Mouse (Mus musculus) erythroblast, embryonic 14.5 days (primary cell): Measurements from ENCODE around the gene Igsf9. TPM values are rescaled to one million over a fixed set of nuclear protein-coding genes. Genes with fewer than 3 reads are reported as not detected.

Experiments used
- H3K27me3 ChIP-seq: 2 replicates; pipeline ENCODE4 v1.6.1; 2012; ENCODE audit warnings: inconsistent platforms; ENCODE audit not compliant: control insufficient read depth
- H3K36me3 ChIP-seq: 2 replicates; pipeline ENCODE4 v1.6.1; 2012; ENCODE audit warnings: mild to moderate bottlenecking, inconsistent platforms; ENCODE audit not compliant: control insufficient read depth
- H3K4me1 ChIP-seq: 2 replicates; pipeline ENCODE4 v1.6.1; 2012; ENCODE audit warnings: inconsistent platforms; ENCODE audit not compliant: control insufficient read depth
- H3K4me3 ChIP-seq: replicated peaks from 2 replicates; pipeline ENCODE3; 2012; ENCODE audit warnings: moderate library complexity, mild to moderate bottlenecking, inconsistent platforms
- H3K9me3 ChIP-seq: 2 replicates; pipeline ENCODE4 v1.6.1; 2012; ENCODE audit warnings: low read length, inconsistent platforms, mixed read lengths; ENCODE audit not compliant: control insufficient read depth
- GATA1 ChIP-seq: IDR thresholded peaks from 2 replicates; pipeline ENCODE4 v1.6.1; 2012; ENCODE audit warnings: low read length, inconsistent platforms, mixed read lengths
- TAL1 ChIP-seq: IDR thresholded peaks from 3 replicates; pipeline ENCODE4 v1.6.1; 2012; ENCODE audit warnings: low read length, inconsistent platforms, mixed read lengths
- polyA plus RNA-seq: library from polyadenylated mRNA; stranded (reverse); fragments of >175 nt; gene quantifications from 2 replicates; pipeline ENCODE4 v1.2.3, GENCODE M21; 2012

Igsf9 gene
- polyA plus RNA-seq, 1 experiment = not detected

GRCm38 (mm10) chr1:172480376-172480775 lies 1.2 kb upstream of the Igsf9 start:
- Histone ChIP-seq H3K4me1 (peaks cover 3% of the 10 kb centered on the region; the same call in 1 of the 2 replicates), H3K9me3 (no peaks in the 10 kb centered on the region), H3K36me3 (no peaks in the 10 kb centered on the region), H3K4me3 (no peak overlapping the region), H3K27me3 (peaks cover 32% of the 10 kb centered on the region)
- no peak for TF ChIP-seq TAL1
- TF ChIP-seq GATA1 = no peak

GRCm38 (mm10) chr1:172481111-172481510 lies 477 bp upstream of the Igsf9 start:
- H3K4me1 ChIP-seq = peaks cover 3% of the 10 kb centered on the region; the same call in 1 of the 2 replicates
- no peak overlapping the region for H3K4me3 ChIP-seq
- TF ChIP-seq TAL1 (no peak), GATA1 (no peak)
- H3K27me3 ChIP-seq = peaks cover 32% of the 10 kb centered on the region
- no peaks in the 10 kb centered on the region for H3K9me3 ChIP-seq
- H3K36me3 ChIP-seq = no peaks in the 10 kb centered on the region

- Histone ChIP-seq H3K36me3 (no peaks in the 10 kb centered on the region), H3K27me3 (peaks cover 32% of the 10 kb centered on the region), H3K4me1 (peaks cover 3% of the 10 kb centered on the region; the same call in 1 of the 2 replicates), H3K4me3 (no peak overlapping the region), H3K9me3 (no peaks in the 10 kb centered on the region)
- TF ChIP-seq GATA1 = no peak
- no peak for TF ChIP-seq TAL1
Observed at GRCm38 (mm10) chr1:172482518-172483360, 1.2 kb downstream of the Igsf9 start.

- Histone ChIP-seq H3K36me3 (no peaks in the 10 kb centered on the region), H3K9me3 (no peaks in the 10 kb centered on the region), H3K27me3 (peaks cover 32% of the 10 kb centered on the region), H3K4me3 (no peak overlapping the region), H3K4me1 (peaks cover 3% of the 10 kb centered on the region; the same call in 1 of the 2 replicates)
- TF ChIP-seq TAL1 (no peak), GATA1 (no peak)
Observed at GRCm38 (mm10) chr1:172483361-172483660, 1.7 kb downstream of the Igsf9 start.

DNA sequence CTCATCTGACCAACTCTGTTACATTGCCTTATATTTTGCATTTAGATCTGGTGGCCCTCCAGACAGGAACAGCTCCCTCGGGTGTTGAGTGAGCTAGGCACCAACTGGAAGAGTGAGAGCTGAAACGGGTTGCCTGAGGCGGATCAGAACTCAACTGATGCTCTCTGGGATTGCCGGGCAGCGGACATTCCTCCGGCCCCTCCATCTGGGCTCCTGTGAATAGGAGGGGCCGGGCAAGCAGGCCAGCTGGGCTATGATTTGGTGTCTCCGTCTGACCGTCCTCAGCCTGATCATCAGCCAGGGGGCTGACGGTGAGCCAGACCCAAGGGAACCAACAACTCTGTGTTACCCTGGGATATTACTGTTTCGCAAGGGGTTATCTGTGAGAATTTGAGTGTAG lies 2.6 kb downstream of the Igsf9 start:
- Histone ChIP-seq H3K4me1 (peaks cover 3% of the 10 kb centered on the region; the same call in 1 of the 2 replicates), H3K9me3 (no peaks in the 10 kb centered on the region), H3K27me3 (peaks cover 32% of the 10 kb centered on the region), H3K36me3 (no peaks in the 10 kb centered on the region), H3K4me3 (no peak overlapping the region)
- TF ChIP-seq TAL1 (no peak), GATA1 (no peak)

GRCm38 (mm10) chr1:172484671-172485070 lies 3.1 kb downstream of the Igsf9 start:
- no peak for TF ChIP-seq GATA1
- TF ChIP-seq TAL1 = no peak
- H3K27me3 ChIP-seq = peaks cover 32% of the 10 kb centered on the region
- no peaks in the 10 kb centered on the region for H3K9me3 ChIP-seq

DNA sequence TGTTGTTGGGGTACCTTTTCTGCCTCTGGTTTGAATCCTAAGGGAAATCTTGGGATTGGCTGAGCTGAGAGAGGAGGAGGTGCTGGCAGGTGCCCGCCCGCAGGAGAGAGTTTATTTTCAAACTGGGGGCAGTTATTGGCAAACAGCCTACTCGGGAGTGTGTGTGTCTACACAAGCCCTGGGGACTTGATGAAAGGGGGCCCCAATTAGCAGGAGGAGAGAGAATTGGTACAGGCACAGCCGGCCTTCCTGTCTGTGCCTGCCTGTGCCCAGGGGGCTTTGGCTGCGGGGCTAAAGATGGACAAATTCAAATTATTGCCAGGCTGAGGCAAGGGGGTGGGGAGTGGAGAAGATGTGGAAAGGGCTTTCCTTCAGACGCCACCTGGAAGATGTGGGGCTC lies 4.2 kb downstream of the Igsf9 start:
- TF ChIP-seq GATA1 (no peak), TAL1 (no peak)
- no peaks in the 10 kb centered on the region for H3K36me3 ChIP-seq
- H3K9me3 ChIP-seq = no peaks in the 10 kb centered on the region
- peaks cover 23% of the 10 kb centered on the region for H3K27me3 ChIP-seq
- peaks cover 3% of the 10 kb centered on the region for H3K4me1 ChIP-seq
- no peak overlapping the region for H3K4me3 ChIP-seq

More at GRCm38 (mm10) chr1:172484671-172485070, 3.1 kb downstream of the Igsf9 start:
- Histone ChIP-seq H3K4me1 (peaks cover 3% of the 10 kb centered on the region; the same call in 1 of the 2 replicates), H3K4me3 (no peak overlapping the region), H3K36me3 (no peaks in the 10 kb centered on the region)

GRCm38 (mm10) chr1:172486236-172486635 lies 4.6 kb downstream of the Igsf9 start:
- Histone ChIP-seq H3K36me3 (no peaks in the 10 kb centered on the region), H3K4me1 (peaks cover 3% of the 10 kb centered on the region), H3K4me3 (no peak overlapping the region), H3K9me3 (no peaks in the 10 kb centered on the region), H3K27me3 (peaks cover 18% of the 10 kb centered on the region)
- TF ChIP-seq TAL1 (no peak), GATA1 (no peak)

GRCm38 (mm10) chr1:172486651-172487050 lies 5.1 kb downstream of the Igsf9 start:
- Histone ChIP-seq H3K4me1 (peaks cover 1% of the 10 kb centered on the region), H3K9me3 (no peaks in the 10 kb centered on the region), H3K36me3 (no peaks in the 10 kb centered on the region), H3K4me3 (no peak overlapping the region), H3K27me3 (peaks cover 14% of the 10 kb centered on the region)
- TF ChIP-seq GATA1 = no peak
- TF ChIP-seq TAL1 = no peak

DNA sequence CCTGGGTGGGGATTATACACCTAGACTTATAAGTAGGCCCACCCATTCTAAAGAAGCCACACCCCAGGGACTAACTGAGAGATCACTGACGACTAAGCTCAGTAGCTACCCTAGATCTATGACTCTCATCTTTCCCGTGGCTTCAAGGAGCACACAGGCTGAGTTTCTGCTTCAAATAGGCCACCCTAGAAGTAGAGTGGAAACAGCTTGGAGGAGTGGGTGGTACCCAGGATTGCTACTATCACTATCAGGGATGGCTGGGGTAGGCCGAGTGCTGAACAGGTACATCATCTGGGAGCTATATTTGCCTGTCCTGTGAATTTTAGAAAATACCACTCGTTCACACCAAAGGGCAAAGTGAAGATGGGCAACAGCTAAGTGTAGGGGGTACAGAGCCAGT lies 6.3 kb downstream of the Igsf9 start:
- Histone ChIP-seq H3K9me3 (no peaks in the 10 kb centered on the region), H3K27me3 (peaks cover 2% of the 10 kb centered on the region), H3K4me3 (no peak overlapping the region), H3K4me1 (no peaks in the 10 kb centered on the region; the same call in 1 of the 2 replicates), H3K36me3 (no peaks in the 10 kb centered on the region)
- TF ChIP-seq TAL1 = no peak
